Mouse (Mus musculus): ENCODE results near the gene Hes7. TPM values are rescaled to one million over a fixed set of nuclear protein-coding genes. Genes with fewer than 3 reads are reported as not detected.

The Hes7 gene
- polyA plus RNA-seq, 1 experiment from 2014 or later: 0.26 TPM

DNA sequence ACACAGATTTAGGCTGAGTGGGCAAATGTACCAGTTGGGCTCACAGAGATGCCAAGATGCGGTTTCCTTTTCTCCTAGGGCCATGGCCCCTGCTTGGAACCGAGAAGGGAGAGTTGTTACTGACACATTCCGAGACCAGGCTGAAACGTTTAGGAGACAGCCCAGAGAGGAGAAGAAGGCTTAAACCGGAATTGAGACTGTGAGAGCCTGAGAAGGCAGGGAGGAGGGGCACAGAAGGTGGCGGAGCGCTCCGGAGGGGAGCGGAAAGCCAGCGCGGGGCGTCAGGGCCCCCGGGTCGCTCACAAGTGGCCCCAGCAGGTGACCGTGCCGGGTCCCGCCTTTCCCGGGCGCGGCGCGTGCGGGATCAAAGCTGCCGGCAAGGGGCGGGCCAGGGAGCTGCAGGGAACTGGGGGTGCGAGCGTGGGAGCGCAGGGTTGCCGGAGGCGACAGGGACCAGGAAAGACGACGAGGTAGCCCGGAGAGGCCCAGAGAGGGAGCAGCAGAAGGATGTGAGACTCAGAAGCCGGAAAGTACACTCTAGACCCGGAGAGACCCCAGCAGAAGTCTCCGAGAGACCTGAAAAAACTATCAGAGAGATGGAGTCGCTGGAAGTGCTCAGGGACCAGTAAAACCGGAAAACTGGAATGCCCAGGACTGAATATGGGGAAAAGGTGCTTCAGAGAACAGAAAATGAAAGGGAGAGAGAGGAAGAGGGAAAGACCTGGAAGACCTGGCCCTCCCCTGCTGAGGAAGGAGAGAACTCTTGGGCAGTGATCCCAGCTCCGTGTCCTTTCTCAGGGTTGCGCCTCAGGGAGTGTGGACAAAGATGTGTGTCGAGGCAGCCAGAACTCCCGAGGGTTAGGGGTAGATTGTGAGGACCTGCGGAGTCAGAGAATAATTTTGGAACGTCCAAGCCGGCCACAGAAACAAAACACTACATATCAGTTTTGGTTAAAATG, 2.2 kb upstream of the Hes7 start:
- Histone ChIP-seq H3K36me3 (ENCODE audit: control insufficient read depth, insufficient read depth, low read length) (no peaks in the 10 kb centered on the region), H3K4me3 (replicated peaks; ENCODE audit: low read depth, low read length) (peak overlapping the region; percentile 67), H3K9ac (replicated peaks; ENCODE audit: low read length) (peak overlapping the region; percentile 73), H3K27me3 (ENCODE audit: control insufficient read depth, insufficient read depth, low read length) (peaks cover 8% of the 10 kb centered on the region; the same call in 1 of the 2 replicates), H3K27ac (replicated peaks; ENCODE audit: low read depth, low read length) (peak overlapping the region; percentile 37), H3K4me2 (ENCODE audit: low read length) (peak overlapping the region; percentile 82), H3K4me1 (ENCODE audit: control insufficient read depth, insufficient read depth, low read length) (peaks cover 27% of the 10 kb centered on the region), H3K9me3 (ENCODE audit: control insufficient read depth, low read length) (no peaks in the 10 kb centered on the region)
- DNase-seq: peak; percentile 69
- WGBS: under 1% methylated on average over 45 of the region's 45 CpGs
- no peak for ATAC-seq (ENCODE audit: low FRiP score, low TSS enrichment)

GRCm38 (mm10) chr11:69118765-69119164, 1.4 kb upstream of the Hes7 start:
- Histone ChIP-seq H3K4me2 (ENCODE audit: low read length) (peak overlapping the region; percentile 82), H3K27ac (replicated peaks; ENCODE audit: low read depth, low read length) (no peak overlapping the region), H3K36me3 (ENCODE audit: control insufficient read depth, insufficient read depth, low read length) (no peaks in the 10 kb centered on the region), H3K9me3 (ENCODE audit: control insufficient read depth, low read length) (no peaks in the 10 kb centered on the region), H3K27me3 (ENCODE audit: control insufficient read depth, insufficient read depth, low read length) (peaks cover 8% of the 10 kb centered on the region; the same call in 1 of the 2 replicates), H3K4me3 (replicated peaks; ENCODE audit: low read depth, low read length) (peak overlapping the region; percentile 67), H3K9ac (replicated peaks; ENCODE audit: low read length) (no peak overlapping the region), H3K4me1 (ENCODE audit: control insufficient read depth, insufficient read depth, low read length) (peaks cover 27% of the 10 kb centered on the region)
- DNase-seq: peak; percentile 94
- 0 out of 2 replicates have a peak, but pooled peaks have one; percentile 12 for ATAC-seq (ENCODE audit: low FRiP score, low TSS enrichment)
- WGBS: 1% methylated on average over 15 of the region's 15 CpGs

- ATAC-seq (ENCODE audit: low FRiP score, low TSS enrichment): no peak
- no peak for DNase-seq
- no peaks in the 10 kb centered on the region for H3K9me3 ChIP-seq (ENCODE audit: control insufficient read depth, low read length)
- H3K27ac ChIP-seq (replicated peaks; ENCODE audit: low read depth, low read length): no peak overlapping the region
- H3K4me2 ChIP-seq (ENCODE audit: low read length): peak overlapping the region; percentile 82
- peaks cover 8% of the 10 kb centered on the region; the same call in 1 of the 2 replicates for H3K27me3 ChIP-seq (ENCODE audit: control insufficient read depth, insufficient read depth, low read length)
- H3K4me1 ChIP-seq (ENCODE audit: control insufficient read depth, insufficient read depth, low read length): peaks cover 27% of the 10 kb centered on the region
- peak overlapping the region; percentile 67; the same call in 1 of the 2 replicates for H3K4me3 ChIP-seq (replicated peaks; ENCODE audit: low read depth, low read length)
- no peaks in the 10 kb centered on the region for H3K36me3 ChIP-seq (ENCODE audit: control insufficient read depth, insufficient read depth, low read length)
- H3K9ac ChIP-seq (replicated peaks; ENCODE audit: low read length): no peak overlapping the region
- 27% methylated on average over 14 of the region's 14 CpGs for WGBS
These were observed 603 bp upstream of the Hes7 start for GRCm38 (mm10) chr11:69119446-69120155.

DNA sequence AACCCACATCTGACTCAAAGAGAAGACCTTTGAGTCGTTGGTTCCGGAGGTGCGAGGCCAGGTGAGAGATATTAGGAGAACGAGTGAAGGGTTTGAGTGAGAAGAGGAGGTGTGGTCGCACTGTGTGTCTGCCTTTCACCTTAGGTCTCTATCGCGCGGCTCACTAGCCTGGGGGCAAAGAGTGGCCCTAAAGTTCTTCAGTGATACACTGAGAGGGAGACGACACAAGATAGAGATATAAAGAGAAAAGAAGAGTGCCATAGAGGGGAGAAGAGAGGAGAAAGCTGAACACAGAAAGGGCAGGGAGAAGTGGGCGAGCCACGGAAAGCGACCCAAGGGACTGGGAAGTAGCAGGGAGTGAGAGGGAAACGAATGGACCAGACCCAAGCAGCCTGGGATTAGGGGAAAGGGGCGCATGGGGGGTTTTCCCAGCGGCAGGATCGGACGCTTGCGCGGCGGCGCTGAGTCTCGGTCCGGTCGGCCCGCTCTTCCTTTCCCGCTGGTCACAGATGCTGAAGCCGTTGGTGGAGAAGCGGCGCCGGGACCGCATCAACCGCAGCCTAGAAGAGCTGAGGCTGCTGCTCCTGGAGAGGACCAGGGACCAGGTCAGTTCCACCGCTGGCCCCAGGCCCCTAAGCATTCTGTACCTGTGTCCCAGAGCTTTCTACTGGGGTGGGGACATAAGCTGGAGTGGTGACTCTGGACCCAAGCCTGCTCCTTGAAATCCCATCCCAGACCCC, 967 bp downstream of the Hes7 start:
- Histone ChIP-seq H3K27ac (replicated peaks; ENCODE audit: low read depth, low read length) (no peak overlapping the region), H3K9me3 (ENCODE audit: control insufficient read depth, low read length) (no peaks in the 10 kb centered on the region), H3K4me2 (ENCODE audit: low read length) (peak overlapping the region; percentile 74), H3K36me3 (ENCODE audit: control insufficient read depth, insufficient read depth, low read length) (no peaks in the 10 kb centered on the region), H3K9ac (replicated peaks; ENCODE audit: low read length) (peak overlapping the region; percentile 67; the same call in 1 of the 2 replicates), H3K27me3 (ENCODE audit: control insufficient read depth, insufficient read depth, low read length) (peaks cover 4% of the 10 kb centered on the region; the same call in 1 of the 2 replicates), H3K4me1 (ENCODE audit: control insufficient read depth, insufficient read depth, low read length) (peaks cover 29% of the 10 kb centered on the region), H3K4me3 (replicated peaks; ENCODE audit: low read depth, low read length) (peak overlapping the region; percentile 69)
- ATAC-seq (ENCODE audit: low FRiP score, low TSS enrichment) (no peak), DNase-seq (peak; percentile 56)
- WGBS: under 1% methylated on average over 33 of the region's 33 CpGs

DNA sequence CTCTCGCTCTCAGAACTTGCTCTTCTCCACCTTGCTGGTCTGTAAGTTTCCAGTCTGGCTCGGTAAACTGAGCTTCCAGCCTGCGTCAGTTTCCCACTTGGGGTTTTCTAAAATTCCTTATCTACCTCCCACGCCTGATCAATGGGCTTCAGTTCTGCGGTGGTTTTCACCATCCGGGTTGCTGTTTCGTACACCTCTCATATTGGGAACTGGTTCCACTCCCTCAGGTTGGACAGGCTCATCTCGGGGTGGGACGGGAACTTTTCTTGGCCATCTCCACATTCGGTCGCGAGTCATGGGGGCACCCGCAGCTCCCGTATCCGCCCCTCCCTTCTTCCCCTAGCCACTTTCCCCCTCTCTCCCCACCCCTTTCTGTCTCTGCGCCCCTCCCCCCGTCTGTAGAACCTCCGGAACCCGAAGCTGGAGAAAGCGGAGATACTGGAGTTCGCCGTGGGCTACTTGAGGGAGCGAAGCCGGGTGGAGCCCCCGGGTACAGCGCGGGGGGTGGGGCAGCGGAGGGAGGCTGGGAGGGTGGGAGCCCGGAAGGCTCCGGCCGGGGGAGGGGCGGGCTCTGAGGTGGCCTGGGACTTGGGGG, 1.6 kb downstream of the Hes7 start:
- peak; percentile 72 for DNase-seq
- H3K27ac ChIP-seq (replicated peaks; ENCODE audit: low read depth, low read length): peak overlapping the region; percentile 70; the same call in 1 of the 2 replicates

GRCm38 (mm10) chr11:69122336-69122951, 2.2 kb downstream of the Hes7 start, which contains the start of gene 9130213A22Rik:
9130213A22Rik (minus strand) TSS chr11:69122589.
- Histone ChIP-seq H3K9ac (replicated peaks; ENCODE audit: low read length) (peak within 1 kb of the TSS; percentile 67), H3K27ac (replicated peaks; ENCODE audit: low read depth, low read length) (peak within 1 kb of the TSS; percentile 70), H3K9me3 (ENCODE audit: control insufficient read depth, low read length) (no peaks in the 10 kb centered on the region), H3K4me3 (replicated peaks; ENCODE audit: low read depth, low read length) (peak within 1 kb of the TSS; percentile 69), H3K4me1 (ENCODE audit: control insufficient read depth, insufficient read depth, low read length) (peaks cover 26% of the 10 kb centered on the region), H3K4me2 (ENCODE audit: low read length) (peak within 1 kb of the TSS; percentile 74), H3K27me3 (ENCODE audit: control insufficient read depth, insufficient read depth, low read length) (peaks cover 4% of the 10 kb centered on the region; the same call in 1 of the 2 replicates), H3K36me3 (ENCODE audit: control insufficient read depth, insufficient read depth, low read length) (no peaks in the 10 kb centered on the region)
- DNase-seq (peak; percentile 90), ATAC-seq (ENCODE audit: low FRiP score, low TSS enrichment) (peak; percentile 72)
- WGBS: under 1% methylated on average over 62 of the region's 66 CpGs

More for the DNA sequence above, 1.6 kb downstream of the Hes7 start:
- ATAC-seq (ENCODE audit: low FRiP score, low TSS enrichment): no peak
- Histone ChIP-seq H3K4me1 (ENCODE audit: control insufficient read depth, insufficient read depth, low read length) (peaks cover 30% of the 10 kb centered on the region), H3K27me3 (ENCODE audit: control insufficient read depth, insufficient read depth, low read length) (peaks cover 4% of the 10 kb centered on the region; the same call in 1 of the 2 replicates), H3K36me3 (ENCODE audit: control insufficient read depth, insufficient read depth, low read length) (no peaks in the 10 kb centered on the region), H3K9ac (replicated peaks; ENCODE audit: low read length) (peak overlapping the region; percentile 67), H3K4me2 (ENCODE audit: low read length) (peak overlapping the region; percentile 74), H3K9me3 (ENCODE audit: control insufficient read depth, low read length) (no peaks in the 10 kb centered on the region), H3K4me3 (replicated peaks; ENCODE audit: low read depth, low read length) (peak overlapping the region; percentile 69)
- under 1% methylated on average over 31 of the region's 32 CpGs for WGBS

GRCm38 (mm10) chr11:69123056-69123692, 3.0 kb downstream of the Hes7 start:
- peak overlapping the region; percentile 70 for H3K27ac ChIP-seq (replicated peaks; ENCODE audit: low read depth, low read length)
- no peaks in the 10 kb centered on the region for H3K9me3 ChIP-seq (ENCODE audit: control insufficient read depth, low read length)
- DNase-seq (peak; percentile 93), ATAC-seq (ENCODE audit: low FRiP score, low TSS enrichment) (peak; percentile 6; the same call in 1 of the 2 replicates)
- H3K36me3 ChIP-seq (ENCODE audit: control insufficient read depth, insufficient read depth, low read length): no peaks in the 10 kb centered on the region
- H3K9ac ChIP-seq (replicated peaks; ENCODE audit: low read length): peak overlapping the region; percentile 67
- H3K27me3 ChIP-seq (ENCODE audit: control insufficient read depth, insufficient read depth, low read length): peaks cover 4% of the 10 kb centered on the region; the same call in 1 of the 2 replicates
- under 1% methylated on average over 29 of the region's 29 CpGs for WGBS
- H3K4me1 ChIP-seq (ENCODE audit: control insufficient read depth, insufficient read depth, low read length): peaks cover 23% of the 10 kb centered on the region
- H3K4me2 ChIP-seq (ENCODE audit: low read length): peak overlapping the region; percentile 74
- peak overlapping the region; percentile 69 for H3K4me3 ChIP-seq (replicated peaks; ENCODE audit: low read depth, low read length)
